Mouse (Mus musculus): ENCODE measurements at regions not wholly inside any gene's neighbourhood (a gene's known extent, or its start where the extent isn't known, plus 50 kb on each side); places are given as distances from the start of the nearest gene placed in this dataset.

- CTCF ChIA-PET: no interaction called here
- POLR2A ChIA-PET: no interaction called here
These were observed 1099.6 kb upstream of the Cdh8 start for GRCm38 (mm10) chr8:100515896-100516295.

GRCm38 (mm10) chr8:100515152-100515551 is 1098.9 kb upstream of the Cdh8 start:
- ChIA-PET CTCF (no interaction called here), POLR2A (no interaction called here)

DNA sequence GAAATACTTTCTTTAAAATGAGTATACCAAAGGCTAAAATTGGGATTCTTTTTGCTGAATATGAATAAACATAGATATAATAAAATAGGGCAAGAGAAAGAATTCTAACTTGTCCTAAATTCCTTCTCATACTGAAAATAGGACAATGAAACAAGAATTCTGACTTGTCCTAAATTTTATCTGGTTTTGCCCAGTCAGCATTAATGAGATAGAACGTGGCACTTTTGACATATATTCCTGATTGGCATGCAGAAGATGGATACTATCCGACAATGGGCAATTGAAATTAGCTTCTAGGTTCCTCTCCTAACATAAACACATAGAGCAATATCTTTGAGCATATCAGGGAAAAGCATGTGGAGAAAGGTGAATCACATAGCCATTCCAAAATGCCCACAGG is 1090.2 kb upstream of the Cdh8 start:
- CTCF ChIA-PET: no interaction called here
- POLR2A ChIA-PET: no interaction called here

DNA sequence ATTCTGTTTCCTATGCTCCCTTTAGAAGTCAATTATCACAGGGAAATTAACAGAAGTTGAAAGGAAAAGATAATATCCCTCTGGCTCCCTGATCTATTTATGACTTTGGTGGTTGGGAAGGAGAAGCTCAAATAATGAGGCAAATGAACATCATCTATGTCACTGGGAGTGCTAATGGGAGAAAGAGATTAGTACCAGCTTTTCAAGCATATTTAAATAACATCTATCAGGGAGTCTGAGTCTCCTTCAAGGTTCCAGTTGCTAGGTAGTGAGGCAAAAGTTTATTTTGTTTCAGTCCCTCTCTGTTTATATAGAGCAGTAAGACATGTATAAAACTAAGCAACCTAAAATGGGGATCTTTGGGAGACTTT is 1084.1 kb upstream of the Cdh8 start:
- ChIA-PET CTCF (no interaction called here), POLR2A (no interaction called here)

DNA sequence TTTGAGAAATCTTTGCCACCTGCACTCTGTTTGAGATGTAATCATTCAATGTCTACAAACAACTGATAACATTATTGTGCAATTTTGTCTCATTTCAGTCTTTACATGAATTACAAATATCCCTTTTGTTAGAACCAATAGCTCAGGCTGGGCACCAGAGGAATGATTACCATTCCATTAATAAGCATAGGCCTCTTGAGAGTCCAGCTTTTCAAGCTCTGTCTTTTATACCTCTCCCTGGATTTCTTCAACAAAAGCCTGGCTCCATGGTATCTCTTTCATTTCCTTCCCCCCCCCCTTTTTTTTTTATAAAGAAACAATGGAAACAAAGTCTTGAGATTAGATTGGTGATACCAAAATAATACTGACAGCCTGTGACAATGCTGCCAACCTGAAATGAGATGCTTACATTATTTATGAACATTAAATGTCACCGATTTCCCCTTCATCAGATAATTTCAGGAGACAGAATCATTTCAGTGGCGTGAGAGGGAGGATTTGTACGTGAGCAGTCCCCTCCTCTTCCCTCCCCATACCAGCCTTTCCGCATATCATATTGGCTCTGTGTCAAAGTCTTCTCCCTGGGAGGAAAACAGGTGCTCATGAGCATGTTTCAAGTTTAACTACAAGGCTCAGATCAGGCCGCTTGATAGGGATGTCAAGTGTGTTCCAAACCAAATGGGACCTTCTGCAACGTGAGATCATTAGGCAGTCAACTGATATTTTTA is 1083.5 kb upstream of the Cdh8 start:
- POLR2A ChIA-PET: no interaction called here
- CTCF ChIA-PET: no interaction called here

- POLR2A ChIA-PET: interaction anchor here in 1 of 4 experiments (0.6 kb wide), 1 partner anchor 1790 kb away, joined by 5 read pairs; no protein-coding TSS in a partner anchor
- CTCF ChIA-PET: no interaction called here
These were observed 1078.2 kb upstream of the Cdh8 start for GRCm38 (mm10) chr8:100494445-100494844.

DNA sequence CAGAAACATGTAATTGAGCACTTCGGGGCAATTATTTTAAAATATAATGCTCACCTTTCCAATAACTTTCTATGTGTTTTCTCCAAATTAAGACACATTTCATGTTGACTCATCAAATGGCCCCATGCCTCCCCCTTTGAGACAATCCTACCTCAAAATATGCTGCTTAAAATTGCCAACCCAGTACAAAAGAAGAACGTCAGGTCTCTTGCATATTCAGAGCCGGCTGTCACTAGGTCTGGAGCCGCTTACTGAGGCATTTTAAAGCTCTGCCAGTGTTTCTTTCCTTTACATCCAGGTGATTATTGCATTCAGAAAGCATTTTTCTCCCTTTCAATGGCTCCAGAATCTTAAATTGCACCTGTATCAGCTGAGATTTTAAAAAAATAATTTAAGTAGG is 1059.7 kb upstream of the Cdh8 start:
- CTCF ChIA-PET: no interaction called here
- POLR2A ChIA-PET: no interaction called here

DNA sequence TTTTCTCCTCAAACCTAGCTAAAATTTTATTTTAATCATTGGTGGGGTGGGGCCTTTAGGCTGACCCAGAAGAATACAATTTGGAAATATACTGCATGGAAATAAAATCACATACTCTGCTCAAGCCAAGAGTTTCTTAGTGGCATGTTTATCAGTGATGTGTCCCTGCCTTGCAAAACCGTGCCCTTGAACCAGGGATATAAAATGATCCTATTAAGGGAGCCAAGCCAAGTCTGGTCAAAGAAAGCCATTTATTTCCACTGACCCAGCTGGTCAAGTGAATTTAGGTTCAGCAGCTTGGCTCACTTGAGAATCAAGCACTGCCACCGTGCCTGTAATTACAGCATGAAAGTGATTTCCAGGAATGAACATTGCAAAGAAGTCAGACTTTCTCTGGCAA is 1035.0 kb upstream of the Cdh8 start:
- ChIA-PET POLR2A (no interaction called here), CTCF (no interaction called here)

DNA sequence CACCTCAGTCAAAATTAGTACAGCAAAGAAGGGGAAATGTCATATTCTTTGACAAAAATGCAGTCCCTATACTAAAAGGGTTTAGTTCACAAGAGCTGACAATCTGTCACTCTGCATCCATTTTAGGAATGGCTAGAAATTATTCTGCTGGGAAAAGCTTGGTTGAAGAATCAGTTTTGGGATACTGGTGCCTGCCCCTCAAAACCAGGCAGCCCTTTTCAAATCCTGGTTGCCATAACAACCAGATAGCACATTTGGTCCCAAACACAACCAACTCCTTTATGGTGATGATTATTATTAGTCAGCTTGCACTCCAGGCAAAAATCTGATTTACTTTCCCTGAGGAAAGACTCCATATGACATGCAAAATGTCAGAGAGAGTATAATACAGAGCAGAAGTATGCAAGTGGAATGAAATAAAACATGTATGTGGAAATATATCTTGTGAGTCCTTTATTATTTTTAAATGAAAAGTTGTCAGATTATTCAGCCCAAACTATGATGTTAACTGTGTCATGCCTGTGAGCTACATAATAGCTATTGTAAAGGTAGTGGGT is 1034.2 kb upstream of the Cdh8 start:
- POLR2A ChIA-PET: no interaction called here
- CTCF ChIA-PET: no interaction called here

- CTCF ChIA-PET: no interaction called here
- POLR2A ChIA-PET: no interaction called here
These were observed 1030.5 kb upstream of the Cdh8 start for GRCm38 (mm10) chr8:100446677-100447350.

Measured in embryonic stem cell, embryonic (primary cell).